Mouse (Mus musculus): ENCODE results near the gene Chst8.

GRCm38 (mm10) chr7:34799950-34800511 is 12.5 kb downstream of the Chst8 start:
- no peak for TF ChIP-seq CTCF (IDR thresholded peaks at IDR 0.05; ENCODE audit: low read depth, low read length)
- TF ChIP-seq TAL1 (conservative IDR thresholded peaks at IDR 0.05; ENCODE audit: low read depth, low read length) = no peak
- TF ChIP-seq GATA1 (IDR thresholded peaks at IDR 0.05; ENCODE audit: borderline replicate concordance, low read length) = no peak
- no peak for TF ChIP-seq GATA2 (IDR thresholded peaks at IDR 0.05; ENCODE audit: borderline replicate concordance, low read depth, low read length)
- TF ChIP-seq POLR2AphosphoS5 (IDR thresholded peaks at IDR 0.05; ENCODE audit: insufficient replicate concordance, low read depth, low read length) = no peak
